Mouse (Mus musculus): ENCODE measurements around the gene Spata4.

GRCm38 (mm10) chr8:54596051-54596450, 4.5 kb upstream of the Spata4 start:
- TF ChIP-seq POLR2A (IDR thresholded peaks at IDR 0.05; ENCODE audit: borderline replicate concordance, low read depth, low read length) = no peak
- no peak for TF ChIP-seq CTCF (IDR thresholded peaks at IDR 0.05; ENCODE audit: low read depth, low read length)
